Mouse (Mus musculus) lung, embryonic 16.5 days (tissue): ENCODE measurements around the gene 1700092M07Rik. TPM values are rescaled to one million over a fixed set of nuclear protein-coding genes. Genes with fewer than 3 reads are reported as not detected.
"Not testable (repeated sequence)": the region's sequence is repeated elsewhere in the genome, so short reads cannot be mapped to it uniquely, and the experiment has no call there.

ENCODE experiments used
- ATAC-seq: fragments of 200-750 bp; cut with Nextera tagmentation; 2 replicates; pipeline ENCODE4 v1.8.0; 2017; ENCODE audit warnings: low read depth, mild to moderate bottlenecking, moderate library complexity
- H3K27ac ChIP-seq: fragments of 300-500 bp; sonication (generic); 2 replicates; pipeline ENCODE4 v1.5.1; 2014; ENCODE audit warnings: mild to moderate bottlenecking, control low read depth, low read length
- H3K27me3 ChIP-seq: fragments of 300-500 bp; sonication (generic); 2 replicates; pipeline ENCODE4 v1.6.1; 2014; ENCODE audit warnings: low read depth, low read length, mixed read lengths; ENCODE audit not compliant: control insufficient read depth, insufficient read depth
- H3K36me3 ChIP-seq: fragments of 300-500 bp; sonication (generic); 2 replicates; pipeline ENCODE4 v1.6.1; 2014; ENCODE audit warnings: low read length; ENCODE audit not compliant: control insufficient read depth, insufficient read depth
- H3K4me1 ChIP-seq: fragments of 300-500 bp; sonication (generic); replicated peaks from 2 replicates; pipeline ENCODE4 v1.6.1; 2014; ENCODE audit warnings: low read length, mixed read lengths; ENCODE audit not compliant: control insufficient read depth, insufficient read depth
- H3K4me2 ChIP-seq: fragments of 300-500 bp; sonication (generic); 2 replicates; pipeline ENCODE4 v1.6.1; 2014; ENCODE audit warnings: low read depth, low read length, control low read depth
- H3K4me3 ChIP-seq: fragments of 300-500 bp; sonication (generic); 2 replicates; pipeline ENCODE4 v1.5.1; 2014; ENCODE audit warnings: mild to moderate bottlenecking, low read length, control low read depth
- H3K9ac ChIP-seq: fragments of 300-500 bp; sonication (generic); 2 replicates; pipeline ENCODE4 v1.6.1; 2014; ENCODE audit warnings: low read length, control low read depth
- H3K9me3 ChIP-seq: fragments of 300-500 bp; sonication (generic); 2 replicates; pipeline ENCODE4 v1.6.1; 2016; ENCODE audit warnings: low read length; ENCODE audit not compliant: control insufficient read depth
- WGBS: fragments of 180-500 bp; shearing (Covaris S2); extraction: QIAGEN DNeasy Blood & Tissue Kit; methylation state at CpG from one replicate; pipeline ENCODE4 v1.1.7; 2014; 5-methylcytosine and 5-hydroxymethylcytosine counted together
- polyA plus RNA-seq: library from polyadenylated mRNA; unstranded; fragments of >200 nt; fragmentation: Nextera tagmentation; extraction: Ambion mirVana; gene quantifications from 2 replicates; pipeline ENCODE4 v1.2.1, GENCODE M21; 2015

Gene 1700092M07Rik
- polyA plus RNA-seq, 1 experiment from 2014 or later, result 2.7 TPM

GRCm38 (mm10) chr19:8722907-8723573 is 17.5 kb upstream of the 1700092M07Rik start, which contains the start of gene Slc3a2:
Slc3a2 (minus strand) TSS chr19:8723369.
- Histone ChIP-seq H3K4me2 (peak within 1 kb of the TSS; percentile 81), H3K9ac (peak within 1 kb of the TSS; percentile 98), H3K36me3 (peaks cover 24% of the 10 kb centered on the region), H3K4me3 (peak within 1 kb of the TSS; percentile 95), H3K9me3 (no peaks in the 10 kb centered on the region), H3K27ac (peak within 1 kb of the TSS; percentile 96), H3K4me1 (peaks cover 18% of the 10 kb centered on the region), H3K27me3 (no peaks in the 10 kb centered on the region)
- peak; percentile 98 for ATAC-seq
- under 1% methylated on average over 50 of the region's 50 CpGs for WGBS

GRCm38 (mm10) chr19:8723574-8724346 is 16.8 kb upstream of the 1700092M07Rik start:
- no peaks in the 10 kb centered on the region for H3K9me3 ChIP-seq
- ATAC-seq, result no peak
- H3K4me2 ChIP-seq, result peak overlapping the region; percentile 81
- H3K27me3 ChIP-seq, result no peaks in the 10 kb centered on the region
- peak overlapping the region; percentile 90 for H3K27ac ChIP-seq
- H3K4me3 ChIP-seq, result peak overlapping the region; percentile 95
- H3K36me3 ChIP-seq, result peaks cover 24% of the 10 kb centered on the region
- under 1% methylated on average over 20 of the region's 20 CpGs for WGBS
- H3K4me1 ChIP-seq, result peaks cover 18% of the 10 kb centered on the region
- H3K9ac ChIP-seq, result peak overlapping the region; percentile 98

- Histone ChIP-seq H3K4me3 (peak overlapping the region; percentile 95), H3K9me3 (no peaks in the 10 kb centered on the region), H3K36me3 (peaks cover 24% of the 10 kb centered on the region), H3K27ac (peak overlapping the region; percentile 90), H3K4me1 (peaks cover 18% of the 10 kb centered on the region), H3K27me3 (no peaks in the 10 kb centered on the region), H3K4me2 (peak overlapping the region; percentile 81), H3K9ac (peak overlapping the region; percentile 98)
- 0% methylated on average over 2 of the region's 2 CpGs for WGBS
- no peak for ATAC-seq
Observed at GRCm38 (mm10) chr19:8724392-8724791, 16.1 kb upstream of the 1700092M07Rik start.

- Histone ChIP-seq H3K4me3 (peak overlapping the region; percentile 95), H3K4me2 (peak overlapping the region; percentile 81), H3K27me3 (no peaks in the 10 kb centered on the region), H3K9ac (peak overlapping the region; percentile 98), H3K27ac (no peak overlapping the region), H3K4me1 (peaks cover 18% of the 10 kb centered on the region), H3K36me3 (peaks cover 24% of the 10 kb centered on the region), H3K9me3 (no peaks in the 10 kb centered on the region)
- no peak for ATAC-seq
- WGBS, result 36% methylated on average over 4 of the region's 4 CpGs
Observed at GRCm38 (mm10) chr19:8725081-8725613, 15.4 kb upstream of the 1700092M07Rik start.

- H3K27me3 ChIP-seq, result no peaks in the 10 kb centered on the region
- ATAC-seq, result no peak
- 18% methylated on average over 3 of the region's 3 CpGs for WGBS
- peaks cover 24% of the 10 kb centered on the region for H3K36me3 ChIP-seq
- H3K27ac ChIP-seq, result no peak overlapping the region
- H3K9ac ChIP-seq, result no peak overlapping the region
- H3K4me2 ChIP-seq, result no peak overlapping the region
- peaks cover 17% of the 10 kb centered on the region for H3K4me1 ChIP-seq
- no peak overlapping the region for H3K4me3 ChIP-seq
- H3K9me3 ChIP-seq, result no peaks in the 10 kb centered on the region
Observed at GRCm38 (mm10) chr19:8726609-8727390, 13.7 kb upstream of the 1700092M07Rik start.

- Histone ChIP-seq H3K4me3 (no peak overlapping the region), H3K36me3 (peaks cover 24% of the 10 kb centered on the region), H3K9me3 (no peaks in the 10 kb centered on the region), H3K27me3 (no peaks in the 10 kb centered on the region), H3K4me1 (peaks cover 12% of the 10 kb centered on the region), H3K27ac (no peak overlapping the region), H3K9ac (no peak overlapping the region), H3K4me2 (no peak overlapping the region)
- no peak for ATAC-seq
- WGBS, result 19% methylated on average over 5 of the region's 5 CpGs
Observed at GRCm38 (mm10) chr19:8727495-8728114, 12.9 kb upstream of the 1700092M07Rik start.

GRCm38 (mm10) chr19:8728335-8729099 is 12.0 kb upstream of the 1700092M07Rik start:
- Histone ChIP-seq H3K4me1 (peaks cover 12% of the 10 kb centered on the region), H3K36me3 (peaks cover 24% of the 10 kb centered on the region)
- not testable (repeated sequence) for H3K4me2 ChIP-seq, H3K27me3 ChIP-seq, H3K27ac ChIP-seq, H3K9me3 ChIP-seq, H3K4me3 ChIP-seq, ATAC-seq, H3K9ac ChIP-seq
- WGBS, result 33% methylated on average over 3 of the region's 3 CpGs

- Histone ChIP-seq H3K9ac (no peak overlapping the region), H3K4me1 (peaks cover 8% of the 10 kb centered on the region), H3K9me3 (no peaks in the 10 kb centered on the region), H3K27ac (no peak overlapping the region), H3K4me2 (no peak overlapping the region), H3K36me3 (peaks cover 16% of the 10 kb centered on the region), H3K4me3 (no peak overlapping the region), H3K27me3 (no peaks in the 10 kb centered on the region)
- WGBS, result 69% methylated on average over 3 of the region's 3 CpGs
- ATAC-seq, result no peak
Observed at GRCm38 (mm10) chr19:8734334-8734733, 6.2 kb upstream of the 1700092M07Rik start.
